Mouse (Mus musculus) embryo, embryonic 11.5 days (tissue): Measurements from ENCODE around the gene Pfdn4.
"Not testable (repeated sequence)": the region's sequence is repeated elsewhere in the genome, so short reads cannot be mapped to it uniquely, and the experiment has no call there.

Experiments used
- DNase-seq: peaks from one replicate; pipeline ENCODE4 v3.0.0-alpha.2; 2012; ENCODE audit warnings: low read depth, low spot score

Gene Pfdn4

DNA sequence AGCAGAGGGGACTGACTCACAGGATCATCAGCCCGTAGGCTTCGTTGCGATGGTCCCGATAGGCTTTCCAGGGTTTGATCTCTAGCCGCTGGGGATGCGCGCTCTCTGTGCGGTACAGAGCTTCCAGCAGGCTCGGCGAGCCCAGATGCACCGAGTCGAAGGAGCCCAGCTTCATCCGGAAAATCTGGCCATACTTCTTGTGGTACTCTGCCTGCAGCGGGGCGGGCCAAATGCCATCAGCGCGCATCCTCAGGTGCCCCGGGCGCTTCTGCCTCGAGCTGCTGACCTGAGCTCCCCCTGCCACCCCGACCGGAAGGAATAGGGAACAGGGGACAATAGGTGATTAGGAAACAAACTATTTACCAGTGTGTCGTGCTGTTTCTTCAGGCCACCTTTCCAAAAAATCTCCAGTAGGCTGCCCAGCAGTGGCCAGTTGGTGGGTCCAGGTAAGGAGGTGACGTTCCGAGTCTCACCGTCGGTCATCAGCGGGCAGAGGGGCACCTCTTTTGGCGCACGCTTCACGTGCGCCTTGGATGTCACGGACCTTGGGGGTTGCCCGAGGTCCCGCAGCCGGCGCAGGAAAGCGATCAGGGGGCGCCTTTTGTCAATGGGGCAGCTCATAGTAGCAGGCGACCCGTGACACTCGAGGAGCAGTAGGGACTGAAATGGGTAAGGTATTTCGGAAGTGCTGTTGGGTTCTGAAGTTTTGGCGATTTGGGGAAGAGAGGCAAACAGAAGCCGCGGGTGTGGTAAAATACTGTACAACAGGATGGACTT, at the start of gene Pfdn4:
Gene Pfdn4, plus strand, starts transcription at position 275 of the 777 bp plus-strand sequence.
- DNase-seq = no peak

DNA sequence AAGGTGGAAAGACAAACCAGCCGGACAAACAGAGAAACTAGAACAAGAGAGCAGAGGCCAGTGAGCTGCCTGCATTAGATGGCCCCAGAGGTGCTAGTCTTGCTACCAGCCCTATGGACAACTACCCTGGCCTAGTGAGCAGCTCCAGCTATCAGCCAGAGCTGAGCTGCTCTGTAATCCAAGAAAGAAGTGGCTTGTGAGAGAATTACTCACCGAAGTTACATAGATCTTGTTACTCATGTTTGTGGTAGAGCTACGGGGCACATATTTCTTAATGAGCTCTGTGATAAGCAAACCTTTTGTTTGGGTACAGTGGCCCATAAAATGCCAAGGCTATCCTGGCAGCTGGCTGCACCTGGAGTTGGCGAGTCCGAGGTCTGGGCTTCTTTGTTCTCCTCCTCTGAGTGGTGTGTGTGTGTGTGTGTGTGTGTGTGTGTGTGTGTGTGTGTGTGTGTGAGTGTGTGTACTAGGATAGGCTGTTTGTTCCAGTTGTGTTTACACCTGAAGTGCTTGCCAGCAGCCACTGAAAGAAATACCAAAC, 49.3 kb upstream of the Pfdn4 start:
- no peak for DNase-seq

DNA sequence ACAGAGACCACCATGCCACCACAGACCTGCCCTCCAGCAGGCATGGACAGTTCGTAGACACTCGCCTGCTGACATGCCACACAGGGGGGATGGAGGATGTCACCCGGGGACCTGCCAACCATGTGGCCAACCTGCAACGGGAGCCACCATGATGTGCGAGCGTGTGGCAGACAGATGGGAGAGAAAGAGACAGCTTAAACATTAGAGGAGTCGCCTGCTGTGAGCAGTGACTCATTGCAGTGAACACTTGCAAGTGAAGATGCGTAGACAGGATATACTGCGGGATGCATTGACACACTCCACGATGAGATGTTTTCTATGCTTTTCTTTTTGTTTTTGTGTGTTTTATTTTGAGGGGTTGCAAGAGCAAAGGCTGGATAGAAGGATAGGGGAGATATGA, 48.6 kb upstream of the Pfdn4 start:
- no peak for DNase-seq

DNA sequence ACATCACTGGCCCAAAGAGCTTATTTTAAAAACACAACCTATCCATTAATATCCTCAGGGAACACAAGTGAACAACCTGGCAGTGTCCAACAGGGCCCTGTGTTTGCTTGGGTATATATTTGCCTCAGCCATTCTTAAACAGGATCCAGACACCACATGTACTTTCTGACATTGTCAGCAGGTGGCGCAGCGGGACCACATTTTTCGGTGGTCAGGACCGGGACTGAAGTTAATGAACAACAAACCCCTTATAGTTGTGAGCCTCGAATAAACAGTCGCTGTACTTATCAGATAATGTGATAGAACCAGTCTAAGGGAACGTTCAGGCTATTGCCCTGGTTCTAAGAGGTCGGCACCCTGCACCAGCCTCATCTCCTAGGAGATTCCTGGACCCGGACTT, 45.3 kb upstream of the Pfdn4 start:
- peak; percentile 69 for DNase-seq

DNA sequence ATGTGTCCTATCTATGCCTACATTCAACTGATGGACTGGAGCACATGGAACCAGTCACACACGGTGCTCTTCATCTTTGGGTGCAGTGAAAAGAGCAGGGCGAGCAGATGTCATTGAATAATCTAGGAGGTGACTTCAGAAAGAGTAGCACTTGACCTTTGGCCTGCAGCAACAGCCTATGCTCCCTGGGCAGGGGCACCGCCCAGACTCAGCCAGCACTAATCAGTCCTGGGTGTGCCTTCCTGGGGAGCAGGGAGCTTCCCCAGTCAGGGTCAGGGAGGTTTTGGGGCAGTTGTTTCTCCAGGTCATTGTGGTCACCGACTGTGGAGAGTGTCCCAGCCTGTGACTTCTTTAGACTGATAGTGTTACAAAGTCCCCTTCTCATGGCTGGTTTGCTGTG, 42.4 kb upstream of the Pfdn4 start:
- DNase-seq = not testable (repeated sequence)

DNA sequence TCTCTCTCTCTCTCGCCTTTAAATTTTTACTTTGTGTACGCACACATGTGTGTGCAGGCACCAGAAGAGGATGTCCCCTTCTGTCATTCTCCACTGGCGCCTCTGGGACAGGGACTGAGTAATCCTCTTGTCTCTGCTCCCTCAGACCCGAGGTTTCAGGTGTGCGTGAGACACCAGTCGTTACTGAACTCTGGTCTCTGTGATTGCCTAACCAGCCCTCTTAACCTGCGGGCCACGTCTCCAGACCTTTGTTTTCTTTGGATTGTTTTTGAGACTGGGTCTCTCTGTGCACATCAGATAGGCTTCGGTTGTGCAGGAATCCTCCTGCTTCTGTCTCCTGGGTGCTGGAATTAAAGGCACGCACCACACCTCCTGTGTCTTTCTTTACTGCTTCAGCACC, 37.0 kb upstream of the Pfdn4 start:
- DNase-seq = no peak

DNA sequence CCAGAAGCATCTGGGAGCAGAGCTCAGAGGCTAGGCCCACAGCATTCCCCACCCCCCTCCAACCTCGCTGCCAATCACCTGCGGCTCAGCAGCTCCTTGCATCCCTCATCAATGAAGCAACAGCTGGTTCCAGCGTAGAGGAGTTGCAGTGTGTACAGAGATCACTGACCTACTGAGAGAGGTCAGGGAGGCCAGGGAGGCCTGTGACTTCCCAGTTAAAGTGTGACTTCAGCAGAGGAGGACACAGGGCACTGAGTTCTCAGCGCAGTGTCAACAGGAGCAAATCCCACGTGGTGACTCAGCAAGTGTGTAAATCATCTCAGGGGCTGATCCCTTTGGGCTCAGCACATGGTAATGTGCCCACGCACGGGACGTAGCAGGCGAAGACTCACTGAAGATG, 36.4 kb upstream of the Pfdn4 start:
- no peak for DNase-seq

DNA sequence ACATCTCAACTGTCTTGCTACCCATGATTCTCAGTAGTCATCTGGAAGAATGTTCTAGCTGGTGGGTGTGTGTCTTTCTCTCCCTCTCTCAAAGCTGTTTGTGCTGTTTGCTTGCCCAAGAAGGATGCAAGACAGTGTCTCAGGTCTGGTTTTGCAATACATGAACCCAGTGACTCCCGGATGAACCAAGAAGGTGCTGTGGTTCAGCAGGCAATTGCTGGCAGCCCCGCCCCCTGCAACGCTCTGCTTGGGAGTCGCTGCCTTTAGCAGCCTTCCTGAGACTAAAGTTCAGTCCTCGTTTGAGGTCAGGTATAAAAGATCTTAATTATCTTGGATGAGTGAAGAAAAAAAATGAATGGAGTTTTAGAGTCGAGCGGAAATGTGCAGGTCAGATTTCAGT, 34.6 kb upstream of the Pfdn4 start:
- no peak for DNase-seq

DNA sequence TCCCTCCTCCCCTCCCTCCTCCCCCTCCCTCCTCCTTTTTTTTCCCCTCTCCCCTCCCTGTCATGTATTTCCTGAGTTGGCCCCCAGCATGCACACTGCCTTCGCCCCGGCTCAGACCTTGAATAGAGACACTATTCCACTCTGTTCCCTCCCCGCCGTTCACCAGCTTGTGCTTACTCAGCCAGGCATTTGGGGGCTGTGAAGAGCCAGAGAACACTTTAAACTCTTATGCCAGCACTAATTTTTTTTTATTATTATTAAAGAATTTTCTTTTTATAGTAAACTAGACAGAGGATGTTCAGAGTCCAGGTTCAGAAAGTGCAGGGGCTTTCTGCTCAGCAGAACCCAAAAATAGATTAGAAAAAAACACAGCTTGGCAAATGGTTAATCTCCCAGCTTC, 31.4 kb upstream of the Pfdn4 start:
- no peak for DNase-seq

DNA sequence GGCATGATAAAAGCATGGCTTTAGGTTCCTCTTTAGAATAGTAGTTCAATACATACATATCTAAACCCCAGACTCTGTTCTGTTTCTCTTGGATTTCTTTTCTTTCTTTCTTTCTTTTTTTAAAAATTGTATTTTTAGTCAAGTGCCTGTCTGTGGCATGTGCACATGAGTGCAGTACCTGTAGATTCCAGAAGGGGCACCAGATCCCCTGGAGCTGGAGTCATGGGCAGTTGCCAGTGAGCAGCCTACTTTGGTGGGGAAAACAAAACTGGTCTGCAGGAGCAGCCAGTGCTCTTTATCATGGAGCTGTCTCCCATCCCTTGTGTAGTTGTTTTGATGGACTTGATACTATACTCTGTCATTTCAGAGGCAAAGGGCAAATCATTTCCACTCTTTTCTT, 28.2 kb upstream of the Pfdn4 start:
- no peak for DNase-seq

DNA sequence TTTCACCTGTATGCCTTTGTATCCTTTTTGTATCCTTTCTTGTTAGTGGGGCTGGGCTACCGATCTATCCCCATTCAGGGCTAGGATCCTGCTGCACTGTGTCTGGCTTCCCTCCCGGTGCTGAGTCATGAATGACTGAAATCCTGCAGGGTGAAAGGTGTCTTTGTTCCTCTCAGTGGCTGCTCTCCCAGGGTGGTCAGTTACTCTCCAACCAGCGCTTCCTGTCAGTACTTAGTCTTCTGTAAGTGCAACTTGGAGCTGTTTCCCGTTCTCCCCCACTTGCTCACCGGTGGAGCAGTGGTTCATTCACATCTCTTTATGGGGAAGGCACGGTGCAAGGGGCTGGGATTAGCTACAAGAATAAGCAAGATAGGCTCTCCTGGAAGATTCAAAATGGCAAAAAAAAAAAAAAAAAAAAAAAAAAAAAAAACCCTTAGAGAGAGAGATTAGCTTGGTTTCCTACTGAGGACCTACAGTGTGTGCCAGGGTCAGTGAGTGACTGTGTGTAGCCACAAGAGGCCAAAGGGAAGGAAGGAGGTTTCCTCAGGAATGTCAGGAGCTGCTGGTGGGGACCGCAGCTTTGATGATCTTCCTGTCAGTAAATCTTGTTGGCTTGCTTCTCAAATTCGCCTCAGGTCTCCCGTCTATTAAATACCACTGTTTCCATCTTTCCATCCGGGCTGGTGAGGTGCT, 26.5 kb upstream of the Pfdn4 start:
- no peak for DNase-seq

DNA sequence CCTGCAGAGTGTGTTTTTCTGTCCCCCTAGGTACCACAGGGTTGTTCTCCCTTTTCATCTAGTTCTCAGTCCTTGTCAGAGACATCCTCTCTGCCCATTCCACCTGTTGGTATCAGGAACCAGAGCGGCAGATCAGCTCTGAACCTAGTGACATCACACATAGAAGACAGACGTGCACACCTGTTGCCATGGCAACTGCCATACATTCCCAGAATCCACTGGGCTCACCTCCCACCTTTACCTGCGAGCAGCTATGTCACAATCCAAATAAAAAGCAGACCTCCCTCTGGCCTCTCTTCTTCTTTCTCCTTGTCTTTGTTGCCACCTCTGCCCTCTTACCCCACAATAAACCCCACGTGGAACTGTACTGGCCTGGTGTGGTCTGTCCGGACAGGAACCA, 25.6 kb upstream of the Pfdn4 start:
- DNase-seq = no peak

DNA sequence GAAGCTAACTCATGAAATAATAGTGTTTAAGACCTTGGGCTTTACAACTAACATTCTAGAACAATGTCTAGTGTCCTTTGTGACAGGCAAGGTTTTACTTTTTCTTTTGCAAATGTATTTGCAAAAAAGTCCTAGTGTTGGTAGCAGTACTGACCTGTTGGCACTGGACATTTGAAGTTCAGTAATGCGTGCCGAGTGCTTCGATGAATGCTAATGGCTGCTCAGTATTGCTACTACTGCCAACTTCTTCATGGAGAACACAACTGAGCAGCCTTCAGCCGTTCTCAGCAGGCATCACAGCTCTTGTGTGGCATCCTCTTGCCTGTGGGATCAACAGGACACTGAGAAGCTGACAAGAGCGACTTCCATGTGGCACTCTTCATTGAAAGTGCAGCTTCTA, 22.1 kb upstream of the Pfdn4 start:
- no peak for DNase-seq

DNA sequence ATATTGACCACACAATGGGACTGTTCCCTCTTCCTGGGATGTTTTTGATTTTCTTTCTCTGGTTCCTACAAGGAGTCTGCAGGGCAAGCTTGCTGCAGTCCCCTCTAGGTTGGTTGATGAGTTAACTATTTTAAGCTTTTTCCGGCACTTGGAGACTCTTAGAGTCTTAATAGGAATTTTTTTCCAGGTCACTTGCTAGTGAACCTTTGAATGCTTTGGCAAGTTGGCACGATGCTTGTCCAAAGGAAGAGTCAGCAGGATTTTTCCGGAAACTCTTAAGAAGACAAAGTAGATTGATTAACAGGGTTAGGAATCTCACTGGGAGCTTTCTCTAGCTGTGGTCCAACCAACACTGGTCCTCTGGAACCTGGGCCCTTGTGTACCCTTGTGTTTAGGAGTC, 21.1 kb upstream of the Pfdn4 start:
- DNase-seq = no peak

DNA sequence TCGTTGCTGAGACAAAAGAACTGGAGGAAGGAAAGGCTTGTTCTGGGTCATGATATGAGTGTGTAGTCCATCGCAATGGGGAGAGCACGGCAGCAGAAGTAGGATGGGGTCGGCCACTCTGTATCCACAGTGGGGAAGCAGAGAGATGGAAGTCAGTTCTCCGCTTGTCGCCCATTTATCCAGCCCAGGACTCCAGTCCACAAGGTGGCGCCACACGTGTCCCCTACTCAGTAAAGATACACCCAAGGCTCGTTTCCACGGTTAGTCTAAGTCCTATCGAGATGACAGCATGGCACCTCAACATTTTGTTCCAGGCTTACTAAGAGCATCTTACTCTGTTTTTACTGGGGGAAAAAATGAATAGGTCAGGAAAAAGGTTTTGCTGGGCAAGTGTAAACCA, 20.0 kb upstream of the Pfdn4 start:
- DNase-seq = no peak

DNA sequence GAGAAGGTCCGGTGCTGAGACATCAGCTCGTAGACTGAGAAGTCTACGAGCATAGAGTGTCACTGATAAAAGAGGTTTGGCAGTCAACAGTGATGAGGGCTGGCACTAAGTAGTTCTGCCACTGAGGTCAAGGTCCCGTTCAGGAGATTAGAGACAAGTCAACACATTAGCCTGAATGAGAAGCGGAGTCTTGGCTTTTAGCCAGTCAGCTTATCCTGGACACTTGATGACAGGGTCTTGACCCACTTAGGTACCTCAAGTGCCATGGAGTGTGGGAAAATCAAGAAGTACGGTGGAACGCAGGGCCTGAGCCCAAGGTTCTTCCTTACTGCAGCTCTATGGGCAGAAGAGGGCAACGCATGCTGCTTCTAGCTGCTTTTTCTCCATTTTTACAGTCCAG, 19.6 kb upstream of the Pfdn4 start:
- no peak for DNase-seq

DNA sequence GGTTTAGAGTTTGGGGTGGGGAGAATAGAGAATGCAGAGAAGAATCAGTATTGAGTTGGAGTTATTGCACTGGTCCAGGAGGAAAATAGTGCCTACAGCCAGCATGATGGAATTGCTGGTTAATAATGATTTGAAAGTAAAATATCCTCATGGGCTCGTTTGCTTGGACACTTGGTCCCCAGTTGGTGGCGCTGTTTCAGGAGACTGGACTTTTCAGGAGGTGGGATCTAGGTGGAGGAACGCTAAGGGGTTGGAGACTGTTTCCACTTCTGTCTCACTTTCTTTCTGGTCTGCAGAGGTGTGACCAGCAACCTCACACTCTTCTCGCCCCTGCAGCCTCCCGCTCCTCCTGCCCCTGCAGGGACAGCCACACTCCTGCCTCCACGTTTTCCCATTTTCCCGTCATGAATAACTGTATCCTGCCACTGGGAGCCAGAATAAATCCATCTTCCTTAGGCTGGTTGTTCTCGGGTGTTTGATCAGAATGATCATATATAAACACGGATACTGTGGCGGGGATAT, 14.1 kb upstream of the Pfdn4 start:
- no peak for DNase-seq

DNA sequence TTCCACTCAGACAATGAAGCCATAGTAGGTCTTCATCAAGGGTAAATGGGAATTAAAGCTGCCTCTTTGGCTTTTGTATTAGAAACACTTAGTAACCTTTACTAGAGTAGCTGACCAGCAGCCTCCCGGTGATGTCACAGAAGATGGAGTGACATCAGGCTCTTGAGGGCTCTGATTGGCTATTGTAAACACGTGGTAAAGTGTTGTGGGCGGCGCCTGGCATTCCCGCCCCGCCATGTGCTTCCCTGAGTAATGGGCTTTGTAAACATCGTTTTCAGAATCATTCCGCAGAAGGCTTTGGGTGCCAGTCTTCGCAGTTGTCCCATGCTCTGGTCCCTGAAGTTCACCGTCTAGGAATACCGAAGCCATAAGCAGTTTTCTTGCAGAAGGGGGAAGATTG, 12.3 kb upstream of the Pfdn4 start:
- no peak for DNase-seq

DNA sequence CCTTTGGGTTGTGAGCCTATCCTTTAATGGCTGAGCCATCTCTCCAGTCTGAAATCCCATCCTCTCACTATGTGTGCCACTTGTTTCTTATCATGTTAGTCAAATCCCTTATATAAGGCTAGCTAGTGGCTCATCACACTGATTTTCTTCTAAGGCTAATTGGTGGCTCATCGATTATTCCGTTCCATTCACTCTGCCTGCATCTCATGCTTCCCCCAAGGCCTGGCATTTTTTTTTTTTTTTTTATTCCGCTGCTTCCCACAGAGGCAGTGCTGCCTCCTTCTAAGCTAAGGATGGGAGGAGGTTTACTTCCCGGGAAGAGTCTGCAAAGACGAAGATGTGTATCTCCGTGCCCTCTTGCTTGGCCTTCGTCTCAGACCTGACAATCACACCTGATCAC, 9.0 kb upstream of the Pfdn4 start:
- no peak for DNase-seq

DNA sequence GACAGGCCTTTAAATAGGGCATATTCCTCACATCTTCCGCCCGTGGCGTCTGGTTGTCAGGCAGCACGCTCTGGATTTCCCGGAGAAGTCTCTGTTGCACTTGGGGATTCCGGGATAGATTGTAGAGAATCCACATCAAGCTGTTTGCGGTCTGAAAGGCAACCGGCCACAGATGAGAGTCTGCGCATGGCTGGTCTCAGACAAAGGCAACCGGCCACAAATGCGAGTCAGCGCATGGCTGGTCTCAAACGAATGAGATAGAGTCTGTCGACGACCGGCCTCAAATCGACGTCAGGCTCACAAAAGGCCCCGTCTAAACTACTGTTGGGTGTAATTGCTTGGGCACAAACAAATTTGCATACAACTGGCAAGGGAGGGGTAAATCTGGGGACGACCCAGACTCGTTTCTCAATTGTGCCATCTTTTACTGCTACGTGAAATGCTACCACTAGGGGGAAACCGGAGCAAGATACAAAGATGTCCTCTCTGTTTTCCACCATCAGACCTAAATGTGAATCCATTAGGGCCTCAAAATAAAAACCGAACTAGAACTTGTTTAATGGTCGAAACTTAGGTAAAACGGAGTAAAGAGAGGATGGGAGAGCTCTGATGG, 8.2 kb upstream of the Pfdn4 start:
- DNase-seq = no peak

DNA sequence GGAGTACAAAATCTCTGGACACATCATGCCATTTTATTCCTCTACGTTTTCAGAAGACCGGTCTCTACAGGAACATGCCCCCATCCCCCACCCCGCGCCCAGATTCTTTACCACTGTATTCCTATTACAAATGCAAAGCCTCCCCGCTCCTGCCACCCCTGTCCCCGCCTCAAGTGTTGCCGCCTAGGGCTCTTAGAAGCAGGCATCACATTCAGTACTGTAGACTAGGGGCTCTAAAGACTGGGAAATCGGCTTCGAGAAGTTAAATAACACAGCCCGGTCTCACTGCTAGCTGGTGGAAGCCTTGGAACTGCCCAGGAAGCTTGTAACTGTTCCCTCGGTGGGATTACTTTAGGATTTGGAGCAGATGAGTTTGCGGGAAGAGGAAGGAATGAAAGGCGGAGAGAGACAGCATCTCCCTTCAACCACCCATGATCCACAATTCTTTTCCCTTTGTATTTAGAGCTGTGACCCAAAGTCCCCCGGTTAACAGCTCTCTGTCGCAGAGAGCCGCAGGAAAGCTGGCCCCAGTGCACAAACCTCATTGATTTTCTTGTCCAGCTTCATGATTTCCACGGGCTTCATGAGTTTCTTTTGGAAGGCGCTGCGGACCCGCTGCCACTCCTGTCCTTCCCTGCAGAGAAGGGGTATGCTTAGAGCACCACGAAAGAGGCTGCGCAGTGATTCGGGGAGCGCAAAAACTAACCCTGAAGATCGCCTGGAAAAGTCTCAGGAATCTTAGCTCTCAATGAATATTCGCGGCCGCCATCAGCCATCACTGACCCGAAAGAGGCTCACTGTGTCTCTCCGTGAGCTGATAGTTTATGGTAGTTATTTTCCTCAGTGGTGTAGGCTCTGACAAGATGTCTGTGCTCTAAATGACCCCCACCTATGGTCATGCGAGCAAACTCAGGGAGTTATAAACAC, 1.2 kb upstream of the Pfdn4 start:
- no peak for DNase-seq
